In genomic region chr17:47909091-47910001, GRCm38 (mm10) we compare ENCODE assay signal across 8 mouse cellular contexts. TPM values are rescaled to one million over a fixed set of nuclear protein-coding genes. Genes with fewer than 3 reads are reported as not detected.
DNase-seq lines count a peak whose midpoint lies in the region; ATAC-seq and TF ChIP-seq lines count a peak whose summit lies in the region.

No protein-coding gene starts in this region.

- no peak overlapping the region for H3K27ac ChIP-seq in embryonic fibroblast, embryonic 13.5 days (ENCODE audit: insufficient read depth, low read length)
- H3K27ac ChIP-seq in heart, embryonic 16.5 days (ENCODE audit: low read length), result no peak overlapping the region
- 0 out of 2 replicates have a peak overlapping the region, but pooled peaks have one; percentile 6 for H3K27ac ChIP-seq in spleen, adult 2 months (ENCODE audit: insufficient read depth, low read length)

- H3K9ac ChIP-seq in heart, embryonic 16.5 days (ENCODE audit: low read length), result peak overlapping the region; percentile 54

- H3K36me3 ChIP-seq in heart, embryonic 16.5 days (ENCODE audit: control insufficient read depth, insufficient read depth), result no peaks in the 10 kb centered on the region
- peaks cover 3% of the 10 kb centered on the region for H3K36me3 ChIP-seq in spleen, adult 2 months (ENCODE audit: control insufficient read depth, insufficient read depth, low read length)

- H3K27me3 ChIP-seq in heart, embryonic 16.5 days (ENCODE audit: control insufficient read depth, insufficient read depth, low read length), result no peaks in the 10 kb centered on the region
- no peaks in the 10 kb centered on the region for H3K27me3 ChIP-seq in spleen, adult 2 months (ENCODE audit: control insufficient read depth, insufficient read depth, low read length)

- 19% methylated on average over 44 of the region's 51 CpGs for WGBS in heart, embryonic 16.5 days
- WGBS in spleen, adult 2 months, result 15% methylated on average over 51 of the region's 51 CpGs

- H3K4me2 ChIP-seq in heart, embryonic 16.5 days (ENCODE audit: low read depth, low read length), result peak overlapping the region; percentile 68

- peak; percentile 66 for DNase-seq in adrenal gland, postnatal 25 days
- DNase-seq in kidney, postnatal 10 days, result peak; percentile 73
- DNase-seq in lung, postnatal 36 days, result peak; percentile 75
- peak; percentile 26 to 70 for DNase-seq in spleen, adult 2 months (ENCODE audit: low read depth in 1 of 2, low spot score in 2 of 2)
- DNase-seq in ovary, postnatal 36 days (ENCODE audit: low spot score), result no peak

- H3K9me3 ChIP-seq in heart, embryonic 16.5 days (replicated peaks; ENCODE audit: control insufficient read depth, low read length), result no peaks in the 10 kb centered on the region

- ATAC-seq in CD4-positive, CD25-positive, alpha-beta regulatory T cell, adult 4 months, result peak; percentile 94
- ATAC-seq in heart, embryonic 16.5 days (replicated peaks; ENCODE audit: extremely low read depth, insufficient read depth, low FRiP score), result no peak; the same call in none of the 2 replicates

- no peaks in the 10 kb centered on the region for H3K4me1 ChIP-seq in embryonic fibroblast, embryonic 13.5 days (ENCODE audit: control insufficient read depth, insufficient read depth, low read length)
- peaks cover 12% of the 10 kb centered on the region for H3K4me1 ChIP-seq in heart, embryonic 16.5 days (ENCODE audit: control insufficient read depth, insufficient read depth, low read length)
- H3K4me1 ChIP-seq in spleen, adult 2 months (ENCODE audit: control insufficient read depth, insufficient read depth, insufficient read length), result peaks cover 8% of the 10 kb centered on the region; the same call in 1 of the 2 replicates

- peak overlapping the region; percentile 16 for H3K4me3 ChIP-seq in embryonic fibroblast, embryonic 13.5 days (ENCODE audit: insufficient read depth, low read length)
- peak overlapping the region; percentile 49 for H3K4me3 ChIP-seq in heart, embryonic 16.5 days (ENCODE audit: low read length)
- H3K4me3 ChIP-seq in spleen, adult 2 months (ENCODE audit: extremely low read depth, insufficient read depth, insufficient read length), result peak overlapping the region; percentile 73

- TF ChIP-seq CTCF in embryonic fibroblast, embryonic 13.5 days (IDR thresholded peaks at IDR 0.05; ENCODE audit: borderline replicate concordance, insufficient read depth, low read length), result no peak
- TF ChIP-seq CTCF in spleen, adult 2 months (IDR thresholded peaks at IDR 0.05; ENCODE audit: extremely low read depth, insufficient read depth, insufficient read length, insufficient replicate concordance), result no peak

- 0 out of 2 replicates have a peak, but pooled peaks have one; percentile 26 for TF ChIP-seq POLR2A in embryonic fibroblast, embryonic 13.5 days (IDR thresholded peaks at IDR 0.05; ENCODE audit: low read depth, low read length)
- no peak for TF ChIP-seq POLR2A in spleen, adult 2 months (IDR thresholded peaks at IDR 0.05; ENCODE audit: low read depth, low read length)

RNA-seq across cellular contexts. Expression of gene Foxp4, which starts 15.1 kb away (rescaled TPM):
- polyA plus RNA-seq in CD4-positive, CD25-positive, alpha-beta regulatory T cell, adult 4 months (2017; shearing (Covaris generic)), result 1 to 10 TPM; 2.1 to 4.4 TPM
- total RNA-seq in adrenal gland, postnatal 25 days (2021), result 25.1 and 33.4 TPM in 2 replicates
- 27.2 and 29.5 TPM in 2 replicates for polyA plus RNA-seq in embryonic fibroblast, embryonic 13.5 days (2011; ENCODE audit: insufficient read length, low read depth, missing spikeins)
- polyA plus RNA-seq in heart, embryonic 16.5 days (2015; fragmentation: Nextera tagmentation; extraction: Ambion mirVana), result 6.5 and 6.6 TPM in 2 replicates
- 62.0 and 97.7 TPM in 2 replicates for polyA plus RNA-seq in spleen, adult 2 months (2012; rRNA removed)

Comparison
In these comparisons a context has a peak if more than half of its experiments do, and no peak if none do; other contexts are left out.
1. H3K4me3 ChIP-seq: peak in every context shown above with its lines; median percentile 73 in spleen, adult 2 months; 49 in heart, embryonic 16.5 days; 16 in embryonic fibroblast, embryonic 13.5 days.